Mouse (Mus musculus) MN1 (cell line): ENCODE measurements around the gene Zfp629.

ENCODE experiments used
- DNase-seq: peaks from one replicate; pipeline ENCODE4 v3.0.0-alpha.2; 2016; ENCODE audit warnings: low spot score

The Zfp629 gene

DNA sequence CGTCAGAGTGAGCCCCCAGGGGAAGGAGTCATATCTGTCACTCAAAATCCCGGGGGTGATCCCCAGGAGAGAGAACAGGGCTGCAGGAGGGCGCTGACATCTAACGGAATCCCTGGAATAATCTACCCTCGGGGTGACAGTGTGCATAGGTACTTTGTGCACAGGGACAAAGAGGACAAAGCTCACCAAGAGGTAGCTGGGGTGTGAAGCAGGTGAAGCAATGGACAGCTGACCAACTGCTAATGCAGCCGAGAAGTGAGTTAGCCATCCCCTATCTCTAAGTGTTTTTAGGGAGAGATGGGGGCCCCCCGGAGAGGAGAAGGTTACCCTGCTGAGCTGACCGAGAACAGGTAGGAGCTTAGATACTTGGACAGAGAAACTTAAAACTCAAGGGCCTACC lies 1.5 kb downstream of the Zfp629 start:
- DNase-seq = no peak

DNA sequence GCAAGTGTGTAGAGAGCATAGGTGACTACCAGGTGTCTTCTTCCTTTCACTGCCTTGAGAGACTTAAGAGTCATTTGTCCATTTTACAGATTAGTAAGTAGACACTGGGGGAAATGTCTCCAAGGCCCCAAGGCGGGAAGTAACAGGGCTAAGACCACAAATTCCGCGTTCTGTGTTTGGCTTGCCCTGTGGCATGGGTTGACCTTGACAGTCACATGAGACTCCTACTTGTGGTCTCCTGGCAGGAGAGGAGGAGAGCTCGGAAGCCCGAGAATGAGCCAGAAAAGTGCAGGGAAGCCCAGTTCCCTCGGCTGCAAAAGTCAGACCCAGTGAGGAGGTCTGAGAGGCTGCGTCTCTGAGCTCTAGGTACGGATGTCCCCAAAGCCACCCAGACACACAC lies 2.1 kb downstream of the Zfp629 start:
- DNase-seq = no peak

DNA sequence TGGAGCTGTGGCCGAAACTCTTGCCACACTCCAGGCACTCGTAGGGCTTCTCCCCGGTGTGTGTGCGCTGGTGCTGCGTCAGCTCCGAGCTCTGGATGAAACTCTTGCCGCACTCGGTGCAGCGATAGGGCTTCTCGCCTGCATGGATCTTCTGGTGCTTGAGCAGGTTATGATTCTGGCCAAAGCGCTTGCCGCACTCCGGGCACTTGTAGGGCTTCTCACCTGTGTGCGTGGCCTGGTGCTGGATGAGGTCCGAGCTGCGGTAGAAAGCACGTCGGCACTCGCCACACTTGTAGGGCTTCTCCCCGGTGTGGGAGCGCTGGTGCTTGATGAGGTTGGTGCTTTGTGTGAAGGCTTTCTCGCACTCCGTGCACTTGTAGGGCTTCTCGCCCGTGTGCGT lies 4.0 kb downstream of the Zfp629 start:
- no peak for DNase-seq

DNA sequence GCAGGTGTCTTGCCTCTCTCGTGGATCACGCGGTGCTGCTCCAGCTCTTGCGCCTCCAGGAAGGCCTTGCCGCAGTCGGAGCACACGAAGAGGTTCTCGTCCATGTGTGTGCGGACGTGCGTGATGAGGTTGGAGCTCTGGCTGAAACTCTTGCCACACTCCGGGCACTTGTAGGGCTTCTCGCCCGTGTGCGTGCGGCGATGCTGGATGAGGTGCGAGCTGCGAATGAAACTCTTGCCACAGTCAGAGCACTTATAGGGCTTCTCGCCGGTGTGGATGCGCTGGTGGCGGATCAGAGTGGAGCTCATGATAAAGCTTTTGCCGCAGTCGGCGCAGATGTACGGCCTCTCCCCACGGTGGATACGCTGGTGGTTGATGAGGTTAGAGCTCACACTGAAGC lies 4.6 kb downstream of the Zfp629 start:
- no peak for DNase-seq

DNA sequence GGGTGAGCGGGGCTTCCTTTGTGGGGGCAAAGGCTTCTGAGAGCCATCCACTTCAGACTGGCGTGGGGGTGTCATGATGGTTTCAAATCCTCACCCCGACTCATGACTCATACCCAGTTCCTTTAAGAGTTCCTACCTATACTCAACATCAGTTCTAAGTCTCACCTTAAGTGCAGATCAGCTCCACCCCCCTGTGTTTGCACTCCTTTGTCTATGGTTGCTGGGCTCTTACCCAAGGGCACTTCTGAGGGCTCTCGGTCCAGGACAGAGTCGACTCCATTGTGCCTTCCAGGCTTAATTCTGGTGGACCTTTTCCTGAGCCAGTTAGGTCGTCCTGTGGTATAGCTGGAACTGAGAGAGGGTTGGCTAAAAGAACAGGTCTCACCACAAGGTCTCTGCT lies 8.4 kb downstream of the Zfp629 start:
- no peak for DNase-seq

DNA sequence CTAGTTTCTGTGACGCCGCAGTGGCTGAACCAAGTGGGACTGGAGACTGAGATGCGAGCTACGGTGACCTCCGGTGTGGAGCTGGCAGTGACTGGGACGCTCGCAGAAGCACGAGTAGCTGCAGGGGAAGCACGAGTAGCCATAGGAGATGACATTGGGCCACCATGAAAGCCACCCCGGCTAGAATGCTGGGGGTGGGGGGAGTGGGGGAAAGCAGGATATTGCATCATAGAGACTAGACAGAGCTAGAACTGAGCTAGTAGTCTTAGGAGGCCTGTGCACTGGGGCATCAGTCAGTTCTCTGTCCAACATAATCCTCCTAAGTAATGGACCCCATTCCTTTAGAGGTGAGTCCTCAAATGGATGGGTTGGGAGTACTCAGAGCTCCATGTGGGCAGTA lies 11.3 kb downstream of the Zfp629 start:
- no peak for DNase-seq

DNA sequence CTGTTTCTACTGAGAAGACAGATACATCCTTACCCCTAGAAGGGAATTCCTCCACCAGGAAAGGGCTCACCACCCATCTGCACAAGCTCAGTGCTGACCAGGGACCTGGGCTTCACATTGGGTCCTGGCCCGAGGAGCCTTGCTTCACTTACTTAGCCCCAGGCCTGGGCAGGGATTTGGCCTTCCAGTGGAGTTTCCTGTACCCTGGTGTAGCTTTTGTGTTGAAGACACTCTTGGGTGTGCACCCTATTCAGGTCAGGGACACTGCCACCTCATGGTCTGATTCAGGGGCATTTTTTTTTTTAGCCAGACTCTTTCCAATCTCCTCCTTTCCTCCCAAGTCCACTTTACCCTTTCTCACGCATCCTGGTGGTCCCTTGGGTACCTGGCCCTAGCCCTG lies 12.7 kb downstream of the Zfp629 start:
- DNase-seq = no peak

DNA sequence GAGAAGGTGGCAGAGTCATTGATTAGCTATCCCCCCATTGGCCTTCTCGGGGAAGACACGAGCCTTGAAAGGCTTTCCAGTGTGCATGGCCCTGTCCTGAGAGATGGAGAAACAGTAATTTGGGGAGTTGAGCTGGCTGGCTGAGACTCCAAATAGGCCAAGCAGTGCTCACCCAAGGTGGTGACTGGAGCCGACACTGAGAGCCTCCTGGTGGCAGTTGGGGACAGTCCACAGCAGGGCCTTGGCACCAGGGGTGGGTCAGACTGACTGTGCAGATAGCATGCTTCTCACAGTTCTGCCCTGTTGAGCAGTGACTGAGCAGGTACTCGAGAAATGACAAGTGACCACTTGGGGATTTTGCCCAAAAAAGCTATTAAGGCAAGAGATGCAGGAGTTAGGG lies 13.9 kb downstream of the Zfp629 start:
- no peak for DNase-seq

DNA sequence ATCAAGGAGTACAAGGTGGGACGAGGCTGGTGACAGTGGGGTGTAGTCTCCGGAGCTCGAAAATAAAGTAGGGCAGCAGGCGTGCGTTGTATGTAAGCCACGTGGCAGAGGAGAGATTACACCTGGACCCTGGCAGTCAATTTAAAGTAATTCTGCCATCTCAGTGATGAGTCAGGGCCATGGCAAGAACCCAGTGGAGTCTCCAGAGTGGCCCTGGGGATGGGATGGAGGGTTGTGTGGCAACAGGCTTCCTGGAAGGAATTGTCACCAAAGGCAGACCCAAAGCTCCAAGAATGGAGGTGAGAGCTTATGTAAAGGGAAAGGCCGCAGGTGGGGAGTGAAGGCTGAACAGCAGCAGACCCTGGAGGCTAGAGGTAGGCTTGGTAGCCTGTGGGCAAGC lies 15.0 kb downstream of the Zfp629 start:
- no peak for DNase-seq

DNA sequence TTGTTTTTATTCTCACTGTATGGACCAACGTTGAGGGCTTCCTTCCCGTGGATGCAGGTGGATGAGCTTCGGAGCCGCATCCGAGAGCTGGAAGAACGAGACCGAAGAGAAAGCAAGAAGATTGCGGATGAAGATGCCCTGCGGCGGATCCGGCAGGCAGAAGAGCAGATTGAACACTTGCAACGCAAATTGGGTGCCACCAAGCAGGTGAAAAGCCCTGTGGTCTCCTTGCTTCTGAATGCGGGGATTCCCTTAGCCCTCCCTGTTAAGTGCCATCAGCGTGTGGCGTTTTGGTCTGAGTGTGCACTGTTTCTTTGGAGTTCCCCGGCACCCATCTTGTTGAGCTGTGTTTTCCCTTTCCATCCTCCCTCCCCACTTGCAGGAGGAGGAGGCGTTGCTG lies 18.9 kb downstream of the Zfp629 start:
- no peak for DNase-seq

DNA sequence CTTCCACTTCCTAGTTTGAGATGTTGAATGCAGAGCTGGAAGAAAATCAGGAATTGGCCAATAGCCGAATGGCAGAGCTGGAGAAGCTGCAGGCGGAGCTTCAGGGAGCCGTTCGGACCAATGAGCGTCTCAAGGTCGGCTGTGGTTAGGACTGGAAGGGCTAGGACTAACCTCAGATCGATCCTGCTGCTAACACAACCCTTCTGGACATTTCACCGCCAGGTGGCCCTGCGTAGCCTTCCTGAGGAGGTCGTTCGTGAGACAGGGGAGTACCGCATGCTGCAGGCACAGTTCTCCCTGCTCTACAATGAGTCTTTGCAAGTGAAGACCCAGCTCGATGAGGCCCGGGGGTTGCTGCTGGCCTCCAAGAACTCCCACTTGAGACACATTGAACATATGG lies 23.0 kb downstream of the Zfp629 start:
- DNase-seq = no peak

DNA sequence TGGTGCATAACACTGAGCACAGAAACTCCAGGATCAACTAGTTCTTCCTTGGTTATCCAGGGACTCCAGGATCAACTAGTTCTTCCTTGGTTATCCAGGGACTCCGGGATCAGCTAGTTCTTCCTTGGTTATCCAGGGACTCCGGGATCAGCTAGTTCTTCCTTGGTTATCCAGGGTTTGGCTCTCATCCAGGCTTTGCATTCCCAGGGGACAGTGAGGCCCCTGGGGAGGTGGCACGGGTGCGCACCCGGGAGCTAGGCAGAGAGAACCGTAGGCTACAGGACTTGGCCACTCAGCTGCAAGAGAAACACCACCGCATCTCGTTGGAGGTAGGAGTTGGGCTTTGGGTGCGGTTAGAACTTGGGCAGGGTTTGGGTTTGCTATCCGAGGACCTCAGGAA lies 24.5 kb downstream of the Zfp629 start:
- DNase-seq = no peak

DNA sequence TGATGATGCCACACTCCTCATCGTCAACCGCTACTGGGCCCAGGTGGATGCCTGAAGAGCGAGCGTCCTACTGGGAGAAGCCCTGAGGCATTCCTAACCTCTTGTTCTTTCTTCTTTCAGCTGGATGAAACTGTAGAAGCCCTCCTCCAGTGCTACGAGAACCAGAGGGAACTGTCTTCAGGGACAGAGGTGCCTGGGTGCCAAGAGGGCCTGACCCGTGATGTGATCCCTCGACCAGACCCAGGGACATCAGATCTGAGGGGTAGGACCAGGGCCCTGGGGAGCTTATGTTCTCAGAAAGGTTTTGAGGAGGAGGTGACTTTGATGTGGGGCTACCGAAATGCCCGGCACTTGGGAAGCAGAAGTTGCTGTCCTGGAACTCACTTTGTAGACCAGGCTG lies 26.0 kb downstream of the Zfp629 start:
- DNase-seq = no peak

DNA sequence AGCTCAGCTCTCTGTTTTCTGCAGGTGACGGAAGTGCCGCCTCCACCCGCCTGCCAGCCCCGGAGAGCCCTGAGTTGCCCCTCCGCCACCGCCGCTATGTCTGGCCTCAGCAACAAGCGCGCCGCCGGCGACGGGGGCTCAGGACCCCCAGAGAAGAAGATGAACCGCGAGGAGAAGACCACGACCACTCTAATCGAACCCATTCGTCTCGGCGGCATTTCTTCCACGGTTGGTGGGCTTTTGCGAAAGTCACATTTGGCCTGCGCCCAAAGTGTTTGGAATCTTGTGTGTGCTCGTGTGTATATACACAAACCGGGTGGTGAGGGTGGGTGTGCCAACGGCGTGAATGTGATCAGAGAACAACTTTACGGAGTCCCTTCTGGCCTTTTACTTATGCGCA lies 26.7 kb downstream of the Zfp629 start:
- DNase-seq = no peak

DNA sequence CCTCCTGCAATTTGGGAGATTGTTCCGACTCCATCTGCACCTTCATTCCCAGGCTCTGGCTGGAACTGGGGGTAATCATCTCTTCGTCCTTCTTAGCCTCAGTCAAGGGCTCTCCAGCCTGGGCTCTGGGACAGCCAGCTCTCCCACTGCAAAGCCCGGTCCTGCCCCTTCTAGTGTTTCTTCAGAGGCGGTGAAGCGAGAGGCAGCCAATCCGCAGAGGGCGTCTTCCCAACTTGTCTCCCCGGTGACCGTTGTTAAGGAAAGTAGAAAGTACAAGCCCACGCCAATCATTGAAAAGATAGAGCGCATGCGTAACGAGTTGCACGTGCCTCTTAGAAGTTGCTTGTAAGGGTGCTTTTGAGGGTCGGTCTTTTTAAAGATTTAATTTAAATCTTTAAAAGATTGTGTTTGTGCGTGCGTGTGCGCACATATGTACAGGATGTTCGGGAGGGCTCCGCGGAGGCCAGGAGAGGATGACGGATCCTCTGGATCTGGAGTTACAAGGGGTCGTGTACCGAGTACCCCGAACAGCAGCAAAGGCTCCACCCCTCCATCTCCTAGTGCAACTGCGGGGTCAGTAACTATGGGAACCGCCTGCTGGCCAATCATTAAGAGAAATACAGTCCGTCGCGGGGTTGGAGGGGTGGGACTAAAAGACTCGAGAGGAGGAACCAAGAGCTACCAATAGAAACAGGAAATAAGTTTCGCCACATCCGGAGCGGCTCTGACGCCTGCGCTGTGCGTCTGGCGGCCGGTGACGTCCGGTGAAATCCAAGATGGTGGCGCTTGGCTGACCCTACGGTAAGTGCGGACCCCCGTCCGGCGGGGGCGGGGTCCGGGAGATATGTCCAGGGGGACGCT lies 27.4 kb downstream of the Zfp629 start, which contains the start of the genes Ccdc189 and Rnf40:
TSS of gene Ccdc189 (minus strand) at position 585 of the 861 bp plus-strand sequence.
TSS of gene Rnf40 (plus strand) at position 757 of the 861 bp plus-strand sequence.
- peak; percentile 98 for DNase-seq

DNA sequence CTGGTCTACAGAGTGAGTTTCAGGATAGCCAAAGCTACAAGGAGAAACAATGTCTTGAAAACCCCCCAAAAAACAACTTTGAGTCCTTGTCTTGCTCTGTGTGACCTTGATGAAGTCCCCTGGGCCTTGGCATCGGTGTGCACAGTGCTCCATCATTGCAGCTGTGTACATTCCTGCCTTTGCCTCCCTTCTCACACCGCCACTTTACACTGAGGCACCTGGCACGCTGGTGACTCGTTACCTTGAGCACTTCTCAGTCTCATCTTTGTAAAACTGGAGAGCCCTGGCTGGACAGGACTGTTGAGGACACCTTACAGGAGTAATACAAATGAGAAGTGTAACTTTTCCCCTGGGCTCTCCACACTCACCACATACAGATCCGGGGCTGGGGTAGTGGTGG lies 28.4 kb downstream of the Zfp629 start:
- peak; percentile 15 for DNase-seq

DNA sequence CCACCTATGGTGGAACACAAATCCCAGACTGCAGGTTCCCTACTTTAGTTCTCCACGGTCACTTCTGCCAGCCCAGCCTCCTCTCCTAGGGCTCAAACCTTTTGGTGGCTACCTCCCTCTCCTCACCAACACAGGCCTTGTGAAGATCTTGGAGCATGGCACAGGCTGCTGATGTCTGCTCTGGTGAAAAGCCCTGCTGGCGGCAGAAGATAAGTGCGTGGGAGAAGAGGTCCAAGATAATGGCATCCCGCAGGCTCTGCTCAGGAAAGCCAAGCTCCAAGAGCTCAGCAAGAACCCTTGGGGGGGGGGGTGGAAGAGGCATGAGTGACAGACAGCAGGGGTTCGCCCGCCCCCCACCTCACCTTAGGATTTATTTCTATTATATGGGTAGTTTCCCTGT lies 29.4 kb downstream of the Zfp629 start:
- DNase-seq = no peak

DNA sequence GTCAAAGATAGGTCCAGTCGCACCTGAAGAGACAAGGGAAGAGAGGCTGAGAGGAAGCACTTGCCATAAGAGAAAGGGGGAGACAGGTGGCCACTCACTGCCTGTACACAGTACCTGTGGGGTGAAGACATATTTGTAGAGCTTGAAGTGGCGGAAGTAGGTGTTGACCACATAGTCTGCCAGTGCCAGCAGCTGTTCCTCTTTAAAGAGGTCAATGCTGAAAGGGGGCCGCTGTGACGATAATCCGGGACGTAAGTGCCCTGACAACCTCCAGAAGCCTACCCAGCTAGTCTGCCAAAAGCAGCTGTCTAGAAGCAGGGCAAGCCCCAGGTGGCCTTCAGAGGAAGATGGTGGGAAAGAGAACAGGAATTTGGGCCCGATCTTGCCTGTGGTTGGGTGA lies 30.6 kb downstream of the Zfp629 start:
- no peak for DNase-seq

DNA sequence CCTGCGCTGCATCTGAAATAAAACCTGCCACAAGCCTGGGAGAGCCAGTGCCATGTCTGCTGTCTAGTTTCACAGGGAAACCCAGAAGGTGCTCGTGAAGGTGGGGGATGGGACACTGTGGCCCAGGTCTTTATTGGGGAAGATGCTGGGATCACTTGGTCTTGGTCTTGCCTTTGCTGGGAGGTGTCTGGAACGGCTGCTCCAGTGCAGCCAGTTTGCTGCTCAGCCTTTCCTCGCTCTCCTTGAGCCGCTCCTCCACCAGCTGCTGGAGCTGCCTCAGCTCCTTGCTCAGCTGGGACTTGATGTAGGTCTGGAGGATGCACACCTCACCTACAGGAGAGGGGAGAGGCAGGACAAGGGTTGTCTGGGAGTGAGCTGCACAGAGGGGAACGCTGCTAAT lies 32.3 kb downstream of the Zfp629 start:
- no peak for DNase-seq

DNA sequence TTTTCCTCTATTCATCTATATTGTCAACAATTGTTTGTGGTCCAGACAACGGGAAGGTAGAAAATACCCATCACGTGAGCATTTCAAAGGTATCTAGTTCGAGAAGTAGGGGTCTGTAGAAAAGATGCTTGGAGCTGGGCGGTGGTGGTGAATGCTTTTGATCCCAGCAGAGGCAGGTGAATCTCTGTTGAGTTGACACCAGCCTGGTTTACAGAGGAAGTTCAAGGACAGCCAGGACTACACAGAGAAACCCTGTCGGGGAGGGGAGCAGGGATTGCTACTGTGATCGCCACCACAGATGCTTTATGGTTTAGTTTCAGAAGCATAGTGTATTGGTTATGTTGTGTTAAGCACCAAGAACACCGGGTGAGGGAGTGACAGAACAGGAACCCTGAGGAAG lies 41.5 kb downstream of the Zfp629 start:
- no peak for DNase-seq

DNA sequence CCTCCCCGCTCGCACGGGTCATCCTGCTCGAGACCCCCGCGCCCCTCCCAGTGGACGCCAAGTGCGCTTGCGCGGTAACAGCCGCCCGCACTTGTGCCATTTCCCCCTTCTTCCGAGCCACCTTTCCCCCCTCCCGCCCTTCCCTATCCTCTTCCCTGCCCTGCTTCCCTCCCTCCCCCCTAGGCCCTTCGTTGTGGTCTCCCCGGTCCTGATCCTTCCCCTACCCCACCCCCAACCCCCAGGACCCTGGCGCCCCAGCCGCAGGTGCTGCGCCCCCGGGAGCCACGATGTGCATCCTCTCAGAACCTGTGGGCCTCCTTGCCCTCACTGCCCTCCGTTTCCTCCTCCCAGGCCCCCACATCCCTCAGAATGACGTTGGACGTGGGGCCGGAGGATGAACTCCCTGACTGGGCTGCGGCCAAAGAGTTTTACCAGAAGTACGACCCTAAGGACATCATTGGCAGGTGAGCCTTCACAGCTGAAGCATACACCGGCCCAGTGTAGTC lies 42.0 kb downstream of the Zfp629 start:
- DNase-seq = peak; percentile 21

DNA sequence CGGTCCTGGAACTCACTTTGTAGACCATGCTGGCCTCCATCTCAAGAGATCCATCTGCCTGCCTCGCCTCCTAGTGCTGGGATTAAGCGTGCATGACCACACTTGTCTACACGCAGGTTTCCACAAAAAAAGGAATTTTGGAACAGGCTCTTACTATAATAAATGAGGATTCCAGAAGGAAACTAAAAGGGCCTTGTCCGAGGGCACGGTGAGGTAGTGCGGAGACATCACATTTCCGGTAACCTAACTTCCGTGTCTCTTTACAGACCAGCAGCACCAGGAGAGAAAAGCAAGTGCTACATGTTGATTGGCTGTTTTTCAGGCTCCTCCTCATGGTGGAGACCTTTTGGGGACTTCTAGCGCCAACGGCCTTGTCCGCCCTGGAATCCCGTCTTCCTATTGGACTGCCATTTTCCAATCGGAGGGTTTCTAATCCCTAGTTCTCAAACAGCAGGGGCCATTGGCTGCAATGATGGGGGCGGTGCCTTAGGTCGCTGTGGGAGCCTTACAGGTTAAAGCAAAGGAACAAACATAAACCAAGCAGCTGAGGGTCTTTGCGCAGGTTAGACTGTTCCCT lies 42.6 kb downstream of the Zfp629 start, which contains the start of gene Phkg2:
TSS of gene Phkg2 (plus strand) at position 446 of the 577 bp plus-strand sequence.
- DNase-seq = peak; percentile 98

DNA sequence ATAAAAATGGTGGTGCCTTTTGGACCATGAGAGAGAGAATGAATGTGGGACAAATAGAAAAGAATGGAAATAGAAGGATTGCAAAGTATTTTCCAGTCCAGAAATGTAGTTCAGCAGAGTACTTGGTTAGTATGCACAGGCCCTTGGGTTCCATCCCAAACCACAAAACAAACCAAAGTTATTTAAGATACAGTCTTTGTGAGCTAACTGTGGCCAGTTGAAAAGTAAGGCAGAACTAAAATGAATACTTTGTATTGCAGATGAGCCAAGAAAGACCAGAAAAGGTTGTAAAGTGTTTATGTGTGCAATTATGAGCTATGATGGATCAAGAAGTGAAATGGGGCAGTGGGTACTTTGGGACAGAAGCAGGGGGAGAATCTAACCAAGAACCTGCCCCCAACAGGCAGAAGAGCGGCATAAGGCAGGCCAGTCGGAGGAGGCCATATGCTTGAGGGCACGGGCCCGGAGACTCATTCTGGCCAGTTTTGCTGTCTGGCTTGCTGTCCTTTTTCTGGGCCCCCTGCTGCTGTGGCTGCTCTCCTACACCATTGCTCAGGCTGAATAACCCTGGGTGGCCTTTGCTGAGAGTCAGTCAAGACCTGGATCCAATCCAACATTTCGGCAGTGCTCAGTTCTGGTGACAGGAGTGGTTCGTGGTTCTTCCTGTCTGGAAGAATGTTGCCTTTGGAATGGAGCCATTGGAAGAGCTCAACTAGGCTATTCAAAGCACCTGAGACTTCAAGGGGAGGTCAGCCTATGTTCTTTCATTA lies 51.0 kb downstream of the Zfp629 start:
- DNase-seq = peak; percentile 71
